Mouse (Mus musculus): ENCODE results near the gene Zfp296. TPM values are rescaled to one million over a fixed set of nuclear protein-coding genes. Genes with fewer than 3 reads are reported as not detected.
"Not testable (repeated sequence)": the region's sequence is repeated elsewhere in the genome, so short reads cannot be mapped to it uniquely, and the experiment has no call there.

The Zfp296 gene
- total RNA-seq, 2 experiments from 2014 or later: 0.55 to 0.60 TPM

DNA sequence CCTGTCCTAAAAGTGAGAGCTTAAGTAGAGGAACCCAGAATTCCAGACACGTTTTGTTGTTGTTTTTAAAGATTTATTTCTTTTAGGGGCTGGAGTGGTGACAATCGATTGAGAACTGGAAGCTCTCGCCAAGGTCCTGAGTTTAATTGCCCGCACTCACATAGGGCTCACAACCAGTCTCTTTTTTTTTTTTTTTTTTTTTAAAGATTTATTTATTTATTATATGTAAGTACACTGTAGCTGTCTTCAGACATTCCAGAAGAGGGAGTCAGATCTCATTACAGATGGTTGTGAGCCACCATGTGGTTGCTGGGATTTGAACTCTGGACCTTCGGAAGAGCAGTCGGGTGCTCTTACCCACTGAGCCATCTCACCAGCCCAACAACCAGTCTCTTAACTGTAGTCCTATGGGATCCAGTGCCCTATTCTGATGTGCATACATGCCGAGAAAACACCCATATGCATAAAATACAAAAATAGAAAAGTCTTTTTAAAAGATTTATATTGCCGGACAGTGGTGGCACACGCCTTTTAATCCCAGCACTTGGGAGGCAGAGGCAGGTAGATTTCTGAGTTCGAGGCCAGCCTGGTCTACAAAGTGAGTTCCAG is 27.6 kb downstream of the Zfp296 start:
- DNase-seq: not testable (repeated sequence)

DNA sequence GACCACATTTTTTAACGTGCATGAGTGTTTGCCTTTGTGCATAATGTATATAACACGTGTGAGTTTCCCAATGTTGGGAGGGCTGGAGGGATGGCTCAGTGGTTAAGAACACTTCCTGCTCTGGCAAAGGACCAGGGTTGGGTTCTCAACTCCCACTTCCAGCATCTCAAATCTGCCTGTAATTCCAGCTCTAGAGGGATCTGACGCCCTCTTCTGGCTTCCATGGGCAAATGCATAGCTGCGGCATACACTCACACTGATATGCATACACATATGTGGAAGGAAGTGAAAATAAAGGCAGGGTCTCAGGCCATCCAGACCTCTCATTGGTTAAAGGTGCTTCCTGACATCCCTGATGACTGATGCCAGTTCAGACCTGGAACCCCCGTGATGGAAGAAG is 30.2 kb downstream of the Zfp296 start:
- no peak for DNase-seq

DNA sequence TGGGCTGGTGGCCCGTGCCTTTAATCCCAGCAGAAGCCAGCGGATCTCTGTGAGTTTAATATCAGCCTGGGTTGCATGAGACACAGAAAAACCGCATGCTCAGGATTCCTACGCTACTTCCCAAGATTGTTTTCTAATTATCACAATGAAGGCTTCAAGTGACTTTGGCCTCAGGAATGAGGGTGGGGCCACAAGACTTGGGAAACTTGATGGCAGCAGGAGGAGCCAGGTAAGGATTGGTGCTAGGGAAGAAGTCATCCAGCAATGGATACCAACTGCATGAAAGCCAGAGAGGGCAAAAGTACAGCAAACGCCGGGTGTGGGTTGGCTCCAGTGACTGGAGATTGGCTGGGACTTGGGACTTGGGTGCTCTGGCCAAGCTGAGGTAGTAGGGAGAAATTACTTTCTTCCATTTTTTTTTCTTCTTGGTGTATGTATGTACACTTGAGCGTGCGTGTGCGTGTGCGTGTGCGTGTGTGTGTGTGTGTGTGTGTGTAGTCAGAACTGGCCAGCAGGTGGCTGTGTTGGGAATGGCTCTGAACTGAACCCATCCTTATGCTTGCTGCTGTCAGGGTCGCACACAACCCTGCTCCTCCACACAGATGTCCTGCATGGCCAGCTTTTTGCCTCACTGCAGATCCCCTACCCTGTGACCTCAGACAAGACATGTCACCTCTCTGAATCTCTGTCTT is 32.7 kb downstream of the Zfp296 start:
- no peak for DNase-seq

DNA sequence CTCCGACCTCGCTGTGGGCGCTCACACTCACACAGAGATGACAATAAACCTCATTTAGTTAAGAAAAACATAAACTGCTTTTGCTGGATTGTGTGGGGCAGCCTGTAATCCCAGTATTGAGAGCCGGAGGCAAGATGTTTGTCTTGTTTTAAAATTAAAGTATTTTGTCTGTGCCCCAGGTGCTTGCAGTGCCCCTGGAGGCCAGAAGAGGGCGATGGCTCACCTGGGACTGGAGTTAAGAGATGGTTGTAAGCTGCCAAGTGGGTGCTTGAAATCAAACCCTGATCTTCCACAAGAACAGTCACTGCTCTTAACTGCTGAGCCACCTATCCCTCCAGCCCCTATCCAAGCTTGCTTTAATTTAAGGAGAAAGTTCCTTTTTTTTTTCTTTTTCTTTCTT is 33.9 kb downstream of the Zfp296 start:
- DNase-seq: no peak

DNA sequence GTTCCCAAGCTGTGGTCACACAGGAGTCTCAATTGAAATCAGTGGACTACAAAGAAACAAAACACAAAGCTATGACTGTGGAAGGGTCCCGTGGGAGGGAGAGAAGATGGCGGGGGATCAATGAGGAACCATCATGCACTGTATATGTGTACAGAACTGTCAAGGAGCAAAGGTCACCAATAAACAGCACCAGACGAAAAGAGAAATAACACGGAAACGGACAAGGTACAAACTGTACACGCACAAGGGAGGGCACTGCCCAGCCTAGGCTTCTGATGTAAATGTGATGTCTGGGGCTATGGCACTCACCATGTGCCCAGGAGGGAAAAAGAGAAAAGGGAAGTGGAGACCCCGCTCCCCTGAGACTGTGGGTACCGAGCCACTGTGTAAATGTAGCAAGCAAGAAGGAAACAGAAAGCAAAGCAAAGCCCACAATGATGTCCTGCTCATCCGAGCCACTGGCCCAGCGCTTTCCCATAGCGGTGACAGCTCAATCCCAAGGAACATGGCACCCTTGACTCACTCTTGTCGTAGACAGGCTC is 38.0 kb downstream of the Zfp296 start:
- no peak for DNase-seq

DNA sequence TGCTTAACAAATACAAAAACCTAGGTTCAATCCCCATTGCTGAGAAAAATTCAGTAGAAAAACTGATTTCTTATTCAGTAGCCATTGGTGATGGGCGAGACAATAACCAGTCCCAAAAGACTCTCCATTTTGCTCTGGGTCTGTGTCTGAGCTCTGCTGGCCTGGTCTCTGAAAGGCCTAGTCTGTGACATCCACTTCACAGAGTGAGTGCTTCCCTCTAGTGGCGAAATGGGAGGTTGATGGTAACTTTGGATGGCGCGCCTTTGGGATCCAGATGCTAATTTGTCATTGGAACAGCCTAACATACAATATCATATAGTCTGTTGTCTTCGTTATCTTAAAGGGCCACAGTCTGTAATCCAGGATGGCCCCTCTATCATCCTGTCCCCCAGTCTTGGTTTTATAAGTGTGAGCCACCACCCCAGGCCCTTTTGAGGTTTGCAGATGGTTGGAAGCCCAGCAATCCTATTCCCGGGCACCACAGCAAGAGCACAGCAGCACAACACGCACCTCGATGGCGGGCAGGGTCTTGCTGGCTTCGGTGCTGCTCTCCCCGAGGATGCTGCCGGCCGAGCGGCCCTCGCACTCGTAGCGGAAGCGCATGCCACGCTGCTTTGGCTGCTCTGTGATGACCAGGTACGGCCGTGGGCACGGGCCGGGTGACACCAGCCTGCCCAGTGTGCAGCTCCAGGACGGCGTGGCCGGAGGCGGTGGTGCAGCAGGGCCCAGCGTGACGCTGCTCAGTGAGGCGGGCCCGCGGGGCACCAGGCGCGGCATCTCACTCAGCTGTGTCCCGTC is 42.1 kb downstream of the Zfp296 start:
- peak; percentile 85 for DNase-seq

DNA sequence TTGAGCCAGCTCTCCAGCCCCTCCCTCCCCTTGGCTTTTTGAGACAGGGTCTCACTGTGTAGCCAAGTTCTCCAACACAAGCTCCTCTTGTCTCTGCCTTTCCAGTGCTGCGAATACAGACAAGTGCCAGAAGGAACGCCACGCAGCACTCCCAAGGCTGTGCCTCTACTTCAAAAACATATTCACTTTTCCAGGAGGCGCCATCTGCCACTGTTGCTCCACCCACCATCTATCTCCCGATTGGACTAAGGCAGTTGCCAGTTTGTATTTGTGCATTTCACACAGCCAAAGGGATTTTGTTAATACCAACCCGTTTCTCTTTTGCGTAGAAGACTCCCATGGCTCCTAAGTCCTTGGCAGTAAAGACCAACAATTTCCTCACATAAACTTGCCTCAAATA is 43.7 kb downstream of the Zfp296 start:
- no peak for DNase-seq

DNA sequence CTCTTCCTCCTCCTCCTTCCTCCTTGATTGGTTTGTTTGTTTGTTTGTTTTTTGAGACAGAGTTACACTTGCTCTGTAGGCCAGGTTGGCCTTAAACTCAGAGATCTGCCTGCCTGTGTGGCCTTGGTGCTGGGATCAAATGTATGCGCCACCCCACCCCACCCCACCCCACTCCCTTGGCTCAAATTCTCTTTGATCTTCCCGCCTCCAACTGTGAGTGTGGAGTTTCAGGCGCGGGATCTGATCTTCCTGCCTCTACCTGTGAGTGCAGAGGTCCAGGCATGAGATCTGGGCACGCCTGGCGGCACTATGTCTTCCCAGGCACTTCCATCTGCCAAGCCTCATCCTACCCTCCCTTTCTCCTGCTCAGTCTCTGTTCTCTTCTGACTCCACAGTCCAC is 45.2 kb downstream of the Zfp296 start:
- DNase-seq: no peak

DNA sequence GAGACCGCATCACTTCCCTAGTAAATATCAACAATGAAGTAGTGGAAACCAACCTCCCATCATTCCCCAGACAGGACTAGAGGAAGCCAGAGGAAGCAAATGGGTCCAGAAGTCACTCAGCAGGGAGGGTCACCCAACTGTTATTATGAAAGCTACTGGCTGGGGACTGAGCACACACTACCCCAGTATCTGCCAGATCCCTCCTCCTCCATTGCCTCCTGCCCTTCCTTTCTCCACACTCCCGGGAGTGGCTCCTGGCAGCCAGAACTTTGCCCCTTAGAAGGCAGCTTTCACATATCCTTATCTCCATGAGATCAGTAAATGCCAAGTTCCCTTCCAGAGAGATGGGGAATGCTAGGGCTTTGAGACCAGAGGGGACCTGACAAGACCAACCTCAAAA is 46.3 kb downstream of the Zfp296 start:
- DNase-seq: no peak

DNA sequence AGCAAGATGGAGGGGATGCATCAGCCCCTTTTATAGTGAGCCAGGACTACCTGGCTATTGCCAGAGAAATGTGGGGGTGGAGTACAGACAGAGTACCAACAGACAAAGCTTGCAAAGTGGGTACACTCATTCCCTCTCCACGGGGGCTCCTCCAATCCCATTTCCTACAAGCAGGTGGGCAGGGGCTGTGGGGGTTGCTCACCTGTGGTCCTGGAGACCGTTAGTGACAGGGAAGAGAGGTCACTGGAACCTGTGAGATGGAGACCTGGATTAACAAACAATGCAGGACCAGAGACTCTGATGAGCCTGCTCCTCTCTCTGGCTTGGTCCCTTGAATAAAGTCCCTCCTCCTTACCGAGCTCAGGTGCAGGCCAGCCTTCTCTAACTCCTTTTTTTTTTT is 50.6 kb downstream of the Zfp296 start:
- DNase-seq: no peak

DNA sequence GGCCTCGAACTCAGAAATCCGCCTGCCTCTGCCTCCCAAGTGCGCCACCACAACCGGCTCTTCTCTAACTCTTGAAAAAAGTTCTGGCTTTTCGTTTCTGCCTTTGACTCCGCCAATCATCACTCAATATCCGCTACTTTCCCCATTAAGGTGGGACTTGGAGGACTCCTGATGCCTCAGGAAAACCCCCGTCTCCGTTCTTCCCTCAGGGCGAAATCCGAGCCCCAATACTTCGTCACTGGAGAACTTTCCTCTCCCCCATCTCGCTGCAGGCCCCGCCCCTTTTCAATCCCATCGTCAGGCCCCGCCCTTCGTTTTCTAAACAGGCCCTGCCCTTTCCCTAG is 51.1 kb downstream of the Zfp296 start:
- DNase-seq: no peak

DNA sequence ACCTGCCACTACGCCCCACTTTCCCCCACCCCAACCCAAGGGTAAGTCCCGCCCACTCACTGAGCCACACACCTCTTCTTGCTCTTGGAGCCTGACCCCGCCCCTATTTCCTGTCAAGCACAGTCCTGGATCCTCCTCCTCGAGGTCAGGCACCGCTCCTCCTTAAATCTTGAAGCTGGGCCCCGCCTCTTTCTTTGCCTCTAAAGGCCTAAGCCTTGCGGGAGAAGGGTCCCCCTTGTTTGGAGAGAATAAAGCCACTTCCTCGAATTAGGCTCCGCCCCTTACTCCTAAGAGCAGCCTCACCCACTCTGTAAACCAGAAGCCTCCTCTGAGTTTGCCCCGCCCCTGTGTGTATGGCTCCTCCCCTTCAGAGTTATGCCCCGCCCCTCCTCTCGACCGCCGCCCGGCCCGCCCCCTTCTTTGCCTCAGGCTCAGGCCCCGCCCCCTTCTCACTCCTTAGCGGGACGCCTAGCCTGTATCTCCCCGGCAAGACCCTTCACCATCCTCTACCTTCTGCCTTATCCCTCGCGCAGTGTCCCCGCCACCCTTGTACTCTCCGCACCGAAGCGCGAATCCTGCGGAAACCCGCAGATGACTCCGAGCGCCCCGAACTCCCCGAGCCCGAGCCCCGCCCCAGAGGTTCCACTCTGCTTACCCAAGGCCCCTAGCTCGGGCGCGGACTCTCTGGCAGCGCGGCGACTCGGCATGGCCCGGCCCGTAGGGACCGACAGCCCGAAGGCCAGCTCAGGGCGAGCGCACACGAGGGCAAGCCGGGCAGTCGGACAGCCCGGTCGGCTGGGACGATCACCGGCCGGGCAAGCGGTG is 51.7 kb downstream of the Zfp296 start:
- peak; percentile 98 for DNase-seq

DNA sequence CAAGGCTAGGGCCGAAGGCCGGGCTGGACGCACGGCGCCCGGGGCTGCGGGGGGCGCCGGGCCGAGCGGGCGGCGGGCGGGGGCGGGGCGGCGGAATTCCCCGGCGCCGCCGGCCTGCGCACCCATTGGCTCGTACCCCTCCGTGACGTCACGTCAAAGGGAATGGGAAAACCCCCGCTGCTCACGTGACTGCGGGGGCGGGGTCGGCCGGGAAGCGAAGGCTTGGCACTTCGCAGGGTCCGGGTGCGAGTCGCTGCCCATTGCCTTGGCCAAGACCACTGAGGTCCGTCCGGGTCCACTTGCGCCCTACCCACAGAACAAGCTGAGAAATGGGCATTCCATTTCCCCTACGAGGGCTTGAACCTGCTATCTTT is 52.3 kb downstream of the Zfp296 start, which contains the start of gene Relb:
Gene Relb (minus strand): TSS at position 78 of the 374 bp plus-strand sequence.
- DNase-seq: peak; percentile 96

Other genes starting within 250 kb of the Zfp296 start
- gene Ercc1, start 232.5 kb upstream of the Zfp296 start, total RNA-seq (2021): 10 to 100 TPM; 37.1 to 41.3 TPM
- gene Cd3eap, start 217.8 kb upstream of the Zfp296 start, total RNA-seq (2021): 10 to 100 TPM; 11.5 to 11.7 TPM
- gene Ppp1r13l, start 217.5 kb upstream of the Zfp296 start, total RNA-seq (2021): 1 to 10 TPM; 5.0 to 6.0 TPM
- gene Ercc2, start 195.3 kb upstream of the Zfp296 start, total RNA-seq (2021): 10 to 100 TPM; 18.8 to 29.0 TPM
- gene Klc3, start 173.2 kb upstream of the Zfp296 start, total RNA-seq (2021): 1 to 10 TPM; 1.4 to 1.7 TPM
- 100 to 1,000 TPM; 346 to 973 TPM for gene Ckm, start 172.5 kb upstream of the Zfp296 start, total RNA-seq (2021)
- gene Mark4, start 118.5 kb upstream of the Zfp296 start, total RNA-seq (2021): 10 to 100 TPM; 35.0 to 37.1 TPM
- 10 to 100 TPM; 17.4 to 17.9 TPM for gene Exoc3l2, start 114.0 kb upstream of the Zfp296 start, total RNA-seq (2021)
- gene Bloc1s3, start 68.9 kb upstream of the Zfp296 start, total RNA-seq (2021): 1 to 10 TPM; 5.2 to 5.4 TPM
- gene Trappc6a, start 68.9 kb upstream of the Zfp296 start, total RNA-seq (2021): 10 to 100 TPM; 76.6 to 80.9 TPM
- gene Nkpd1, start 59.4 kb upstream of the Zfp296 start, total RNA-seq (2021): under 1 TPM; 0.18 to 0.21 TPM
- gene Ppp1r37, start 14.2 kb upstream of the Zfp296 start, total RNA-seq (2021): 10 to 100 TPM; 59.2 to 60.8 TPM
- 10 to 100 TPM; 54.7 to 56.2 TPM for gene Gemin7, start 308 bp downstream of the Zfp296 start, total RNA-seq (2021)
- 10 to 100 TPM; 29.6 to 58.3 TPM for gene Clasrp, start 27.2 kb downstream of the Zfp296 start, total RNA-seq (2021)
- 10 to 100 TPM; 18.8 to 21.6 TPM for gene Relb, start 52.2 kb downstream of the Zfp296 start, total RNA-seq (2021)
- 100 to 1,000 TPM; 108 to 117 TPM for gene Clptm1, start 87.7 kb downstream of the Zfp296 start, total RNA-seq (2021)
- 100 to 1,000 TPM in 1 of 2 experiments, 10 to 100 TPM in 1; 52.0 to 144 TPM for gene Apoc2, start 100.7 kb downstream of the Zfp296 start, total RNA-seq (2021)
- gene Gm44805, start 104.1 kb downstream of the Zfp296 start, total RNA-seq (2021): 1 to 10 TPM; 1.3 to 1.5 TPM
- 100 to 1,000 TPM; 211 to 416 TPM for gene Apoc4, start 104.2 kb downstream of the Zfp296 start, total RNA-seq (2021)
- 1,000 to 10,000 TPM in 1 of 2 experiments, 100 to 1,000 TPM in 1; 910 to 1,570 TPM for gene Apoc1, start 115.4 kb downstream of the Zfp296 start, total RNA-seq (2021)
- 1,000 to 10,000 TPM; 1,872 to 4,173 TPM for gene Apoe, start 121.9 kb downstream of the Zfp296 start, total RNA-seq (2021)
- gene Tomm40, start 138.2 kb downstream of the Zfp296 start, total RNA-seq (2021): 100 to 1,000 TPM; 157 to 171 TPM
- 100 to 1,000 TPM in 1 of 2 experiments, 10 to 100 TPM in 1; 86.7 to 106 TPM for gene Nectin2, start 173.2 kb downstream of the Zfp296 start, total RNA-seq (2021)
- gene Bcam, start 193.7 kb downstream of the Zfp296 start, total RNA-seq (2021): 10 to 100 TPM; 62.4 to 75.1 TPM
- 1 to 10 TPM; 1.8 to 3.2 TPM for gene Cblc, start 219.5 kb downstream of the Zfp296 start, total RNA-seq (2021)
- gene Bcl3, start 245.5 kb downstream of the Zfp296 start, total RNA-seq (2021): 10 to 100 TPM; 15.4 to 16.6 TPM